Mouse (Mus musculus) gastrocnemius, adult 8-10 months (tissue): ENCODE data around the gene Kif26b. TPM values are rescaled to one million over a fixed set of nuclear protein-coding genes. Genes with fewer than 3 reads are reported as not detected.

ENCODE experiments used
- DNase-seq, 2 experiments: peaks; one replicate each; pipeline ENCODE4 v3.0.0; 2022; ENCODE audit warnings: low spot score in 2 of 2
- total RNA-seq, 4 experiments: library from RNA; stranded (reverse); gene quantifications; 2 replicates each; pipeline ENCODE4 v1.2.4; 2022

Gene Kif26b
- total RNA-seq, 4 experiments from 2014 or later: 2.3 to 4.9 (median 2.6) TPM

DNA sequence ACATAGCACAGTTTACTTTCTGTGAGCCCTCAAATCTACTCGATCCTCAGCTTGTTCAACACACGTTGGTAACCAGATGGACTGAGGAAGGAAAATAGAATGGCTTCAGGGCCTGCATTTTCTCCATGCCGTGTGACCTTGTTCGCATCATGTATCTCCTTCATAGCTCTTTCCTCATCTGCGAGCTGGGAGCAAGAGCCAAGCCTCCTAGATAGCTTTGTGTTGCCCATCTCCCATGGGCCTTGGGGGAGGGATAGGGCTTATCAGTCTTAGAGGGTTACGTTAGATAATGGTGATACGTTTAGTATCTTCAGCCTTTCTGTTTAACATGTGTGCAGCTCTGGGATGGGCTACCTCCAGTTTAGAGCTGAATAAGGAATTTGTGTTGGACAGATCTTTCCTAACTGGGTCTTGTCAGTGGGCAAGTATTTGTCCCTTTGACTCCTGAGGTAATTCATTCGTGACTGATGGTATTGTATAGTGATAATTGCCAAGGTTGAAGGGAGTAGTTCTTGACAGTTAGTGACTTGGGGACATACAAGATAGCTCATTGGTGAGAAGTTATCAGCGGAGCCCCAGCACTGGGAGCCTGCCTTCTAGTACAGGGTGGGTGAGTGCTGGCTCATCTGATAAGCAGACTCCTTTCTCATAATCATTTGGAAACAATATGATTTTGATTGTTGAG is 183.4 kb downstream of the Kif26b start:
- DNase-seq: no peak

DNA sequence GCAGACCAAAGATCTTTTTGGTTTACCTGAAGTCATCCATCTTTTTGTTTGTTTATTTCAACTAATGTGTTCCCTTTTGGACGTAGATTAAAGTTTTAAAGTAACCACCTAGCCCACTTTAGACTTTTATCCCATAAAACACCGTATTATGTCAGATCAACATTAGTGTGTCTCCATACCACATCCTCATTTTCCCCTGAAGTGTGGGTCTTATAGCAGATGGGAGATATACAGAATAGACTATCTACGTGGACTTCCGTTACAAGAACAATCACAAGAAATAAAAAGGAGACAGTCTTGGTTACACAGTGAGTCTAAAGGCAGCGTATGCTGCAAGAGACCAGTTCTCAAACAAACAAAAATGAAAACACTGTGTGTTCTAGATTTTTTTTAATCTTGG is 185.3 kb downstream of the Kif26b start:
- no peak for DNase-seq

DNA sequence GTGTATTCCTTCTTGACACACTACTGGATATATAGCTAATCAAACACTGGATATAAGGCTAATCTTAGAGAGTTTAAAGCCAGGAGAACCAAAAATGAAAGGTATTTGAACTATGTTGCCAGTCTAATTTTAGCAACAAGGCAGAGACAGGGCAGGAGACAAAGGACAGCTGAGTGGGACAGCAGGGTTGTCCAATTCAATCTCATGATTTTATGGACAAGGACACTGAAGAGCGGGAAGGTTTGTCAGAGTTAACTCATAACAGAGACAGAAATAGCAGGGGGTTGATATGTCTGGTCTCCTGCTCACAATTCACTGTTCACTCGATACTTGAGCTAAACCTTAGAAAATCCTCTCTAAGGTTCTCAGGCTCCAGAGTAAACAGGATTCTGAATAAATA is 187.5 kb downstream of the Kif26b start:
- DNase-seq: no peak

DNA sequence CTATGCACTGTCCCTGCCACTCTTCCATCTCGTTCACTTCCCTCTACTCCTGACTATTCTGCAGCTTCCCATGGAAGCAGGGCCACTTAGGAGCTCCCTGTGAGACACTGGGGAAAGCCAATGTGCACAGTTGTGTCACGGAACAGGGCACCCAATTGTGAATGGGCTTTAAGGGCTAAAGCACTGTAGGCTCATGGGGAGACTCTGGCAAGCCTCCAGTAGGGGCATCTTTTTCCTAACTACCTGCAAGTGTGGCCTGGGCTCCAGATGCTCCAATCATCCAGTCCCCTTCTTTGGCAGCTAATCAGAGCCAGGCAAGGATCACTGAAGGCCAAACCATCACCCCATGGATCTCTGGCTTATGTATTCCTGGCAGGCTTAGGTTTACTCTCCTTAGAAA is 191.9 kb downstream of the Kif26b start:
- DNase-seq: no peak

DNA sequence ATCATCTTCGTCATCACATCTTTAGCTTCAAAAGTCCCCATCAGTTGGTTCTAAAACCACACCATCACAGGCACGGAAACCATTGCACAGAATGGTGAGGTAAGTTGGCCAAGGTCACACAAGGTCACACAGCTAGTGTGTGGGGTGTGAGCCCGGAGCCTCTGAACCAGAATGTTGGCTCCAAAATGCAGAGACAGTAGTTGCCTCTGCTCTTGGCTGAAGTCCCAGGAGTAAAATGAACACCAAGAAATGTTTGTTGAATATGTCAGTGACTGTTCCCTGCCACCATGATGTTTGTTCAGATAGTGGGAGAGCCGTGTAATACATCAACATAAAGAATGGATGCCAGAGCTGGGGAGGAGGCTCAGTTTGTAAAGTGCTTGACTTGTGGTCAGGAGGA is 193.9 kb downstream of the Kif26b start:
- no peak for DNase-seq

DNA sequence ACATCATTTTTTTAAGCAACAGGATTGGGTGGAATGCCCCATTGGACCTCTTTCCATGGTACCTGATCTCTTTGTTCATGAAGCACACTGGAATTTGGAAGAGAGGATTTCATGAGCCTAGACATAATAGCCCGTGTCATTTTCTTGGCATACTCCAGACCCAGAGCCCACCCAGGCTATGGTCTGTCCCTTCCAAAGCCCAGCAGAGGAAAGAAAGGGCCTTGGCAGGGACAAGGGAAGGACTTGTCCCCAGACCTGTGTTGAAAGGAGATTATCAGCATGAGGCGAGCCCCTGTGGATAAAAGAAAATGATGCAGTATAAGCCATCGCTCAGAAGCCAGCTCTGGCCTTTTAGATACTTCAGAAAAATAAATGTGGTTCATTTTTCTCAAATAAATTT is 196.6 kb downstream of the Kif26b start:
- no peak for DNase-seq

DNA sequence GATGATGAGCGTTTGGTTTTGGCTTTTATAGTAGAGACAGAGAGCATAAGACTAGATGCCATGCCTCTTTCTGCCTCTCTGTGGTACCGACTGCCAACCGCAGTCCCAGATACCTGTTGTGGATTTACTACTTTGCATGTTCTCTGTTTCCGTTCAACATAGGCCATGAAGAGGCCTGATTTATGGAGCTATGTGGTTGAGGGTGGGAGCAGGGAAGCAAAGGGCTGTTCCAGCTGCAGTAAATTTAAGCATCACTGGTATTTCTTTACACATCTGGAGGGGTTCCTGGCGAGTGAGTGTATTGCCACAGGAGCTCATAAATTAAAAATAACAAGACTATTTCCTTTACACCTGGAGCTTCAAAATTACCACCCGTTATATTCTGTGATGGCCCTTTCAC is 199.3 kb downstream of the Kif26b start:
- DNase-seq: no peak

DNA sequence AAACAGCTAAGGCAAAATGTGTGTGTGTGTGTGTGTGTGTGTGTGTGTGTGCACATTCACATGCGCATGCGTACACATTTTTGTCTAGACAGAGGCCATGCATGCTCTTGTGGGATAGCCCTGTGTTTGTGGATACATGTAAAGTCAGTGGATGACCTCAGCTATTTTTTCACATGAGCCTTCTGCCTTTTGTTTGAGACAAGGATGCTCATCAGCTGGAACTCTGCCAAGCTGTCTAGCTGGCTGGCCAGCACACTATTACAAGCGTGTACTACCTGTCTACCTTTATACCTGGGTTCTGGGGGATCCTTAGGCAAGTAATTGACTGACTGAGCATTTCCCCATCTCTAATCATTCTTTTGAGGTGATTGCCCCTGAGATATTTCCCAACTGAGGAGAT is 201.3 kb downstream of the Kif26b start:
- DNase-seq: no peak

DNA sequence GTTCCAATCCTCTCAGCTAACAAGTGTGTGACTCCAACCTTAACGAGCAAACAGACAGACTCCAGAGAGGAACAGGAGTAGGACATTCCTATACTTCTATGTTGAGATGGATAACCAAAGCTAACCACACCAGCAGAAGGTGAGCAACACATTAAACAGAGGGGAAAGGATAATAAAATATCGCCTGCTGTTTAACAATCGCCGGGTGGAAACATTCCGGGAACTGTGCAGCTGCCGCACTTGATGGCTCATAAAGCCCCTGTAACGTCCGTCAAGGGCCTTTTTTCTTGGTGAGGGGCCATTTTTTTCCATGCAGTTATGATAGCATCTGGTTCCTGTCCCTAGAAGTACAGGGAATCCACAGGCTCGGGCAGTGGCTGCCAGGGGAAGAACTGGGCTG is 204.1 kb downstream of the Kif26b start:
- DNase-seq: no peak

DNA sequence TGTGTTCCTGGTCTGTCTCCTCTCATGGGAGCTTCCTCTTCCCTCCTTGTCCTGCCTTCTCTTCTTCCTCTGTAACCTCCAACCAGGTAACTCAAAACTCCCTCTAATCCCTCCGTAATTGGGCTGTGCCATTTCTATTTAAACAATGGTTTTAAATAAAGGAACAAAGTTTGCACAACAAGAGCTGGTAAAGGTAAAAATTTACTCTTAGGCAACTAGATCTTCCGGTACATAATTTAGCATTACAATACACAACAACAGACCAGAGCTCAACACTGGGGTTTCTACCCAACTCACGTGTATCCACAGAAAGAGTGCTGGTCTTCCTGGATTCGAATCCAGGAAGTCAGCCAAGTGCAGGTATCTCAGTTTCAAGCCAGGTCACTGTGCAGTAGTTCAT is 205.7 kb downstream of the Kif26b start:
- DNase-seq: no peak

DNA sequence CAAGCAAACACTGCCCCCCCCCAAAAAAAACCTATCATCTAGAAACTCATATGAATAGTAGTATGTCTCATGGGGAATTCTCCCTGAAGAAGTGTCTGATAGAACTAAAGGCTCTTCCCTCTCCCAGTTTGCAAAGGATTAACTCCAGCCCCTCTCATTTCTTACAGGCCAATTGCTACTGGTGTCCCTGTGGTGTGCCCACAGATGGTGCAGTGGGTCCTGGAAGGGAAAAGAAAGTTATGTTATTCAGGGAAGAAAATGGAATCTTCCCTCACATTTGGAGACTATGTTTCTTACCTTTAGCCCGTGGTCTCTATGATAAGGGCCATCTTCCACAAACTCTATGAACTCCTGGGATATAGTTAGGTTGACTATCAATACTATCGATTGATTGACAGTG is 208.0 kb downstream of the Kif26b start:
- no peak for DNase-seq

DNA sequence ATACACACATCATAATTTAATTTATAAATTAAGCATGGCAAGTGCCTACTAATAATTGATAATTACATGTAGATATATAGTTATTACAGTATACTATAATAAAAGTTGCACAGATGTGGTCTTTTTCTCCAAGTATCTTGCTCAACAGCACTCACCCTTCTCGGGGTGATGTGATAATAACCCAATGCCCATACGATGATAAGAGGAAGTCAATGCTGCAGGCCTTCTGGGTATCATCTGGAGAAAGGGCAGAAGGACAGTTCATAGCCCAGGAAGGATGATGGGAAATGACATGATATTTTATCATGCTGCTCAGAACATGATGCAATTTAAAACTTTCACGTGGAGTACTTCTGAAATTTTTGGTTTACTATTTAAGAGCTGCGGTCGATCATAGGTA is 214.9 kb downstream of the Kif26b start:
- DNase-seq: no peak

DNA sequence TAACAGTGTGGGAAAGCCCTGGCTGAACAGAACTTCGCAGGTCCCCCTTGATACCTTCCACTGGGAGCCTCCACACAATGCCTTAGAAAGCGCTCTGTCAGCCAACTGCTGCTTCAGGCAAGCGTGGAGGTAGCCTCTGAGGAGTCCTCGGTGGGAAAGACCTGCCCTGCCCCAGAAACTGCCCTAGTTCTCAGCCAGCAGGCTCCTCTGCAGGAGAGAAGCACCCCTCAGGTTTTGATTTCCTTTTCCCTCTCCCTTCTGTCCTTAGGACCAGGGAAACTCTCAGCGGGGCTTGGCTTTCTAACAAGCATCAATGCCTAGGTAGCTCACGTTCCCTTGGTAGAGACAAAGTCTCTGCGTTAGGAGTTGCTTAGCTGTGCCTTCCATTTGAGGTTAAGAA is 215.6 kb downstream of the Kif26b start:
- DNase-seq: no peak

DNA sequence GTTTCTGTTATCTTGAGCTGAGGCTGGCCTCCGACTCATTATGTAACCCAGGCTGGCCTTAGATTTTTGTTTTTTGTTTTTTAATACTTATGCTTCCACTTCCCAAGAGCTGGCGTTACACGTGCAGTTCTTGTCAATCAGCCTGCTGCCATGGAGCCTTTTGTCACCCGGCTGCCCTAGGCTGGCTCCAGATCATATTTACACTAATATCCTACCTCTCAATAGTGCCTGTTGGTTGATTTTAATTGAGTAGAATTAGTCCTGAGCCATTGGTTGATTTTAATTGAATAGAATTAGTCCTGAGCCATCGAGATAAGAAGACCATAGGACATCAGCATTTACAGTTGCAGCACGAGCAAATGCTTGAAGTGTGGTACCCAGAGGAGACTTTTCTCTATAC is 216.0 kb downstream of the Kif26b start:
- DNase-seq: no peak

DNA sequence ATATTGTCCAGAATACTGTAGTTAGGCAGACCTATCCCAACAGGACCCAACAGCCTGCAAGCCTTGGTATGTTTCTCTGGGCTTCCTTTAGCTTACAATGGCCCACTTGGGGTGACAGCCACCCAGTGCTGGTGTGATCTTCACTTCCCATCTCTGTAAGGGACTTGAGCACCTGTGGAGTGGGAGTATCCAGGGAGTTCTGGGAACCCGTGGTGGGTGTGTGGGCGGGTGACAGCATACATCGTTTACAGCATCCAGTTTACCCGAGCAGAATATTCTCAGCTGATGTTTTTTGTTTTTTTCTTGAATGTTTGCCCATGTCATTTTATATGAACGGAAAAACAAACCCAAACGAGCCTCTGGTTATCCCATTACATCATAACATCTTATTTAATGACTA is 216.5 kb downstream of the Kif26b start:
- DNase-seq: no peak

DNA sequence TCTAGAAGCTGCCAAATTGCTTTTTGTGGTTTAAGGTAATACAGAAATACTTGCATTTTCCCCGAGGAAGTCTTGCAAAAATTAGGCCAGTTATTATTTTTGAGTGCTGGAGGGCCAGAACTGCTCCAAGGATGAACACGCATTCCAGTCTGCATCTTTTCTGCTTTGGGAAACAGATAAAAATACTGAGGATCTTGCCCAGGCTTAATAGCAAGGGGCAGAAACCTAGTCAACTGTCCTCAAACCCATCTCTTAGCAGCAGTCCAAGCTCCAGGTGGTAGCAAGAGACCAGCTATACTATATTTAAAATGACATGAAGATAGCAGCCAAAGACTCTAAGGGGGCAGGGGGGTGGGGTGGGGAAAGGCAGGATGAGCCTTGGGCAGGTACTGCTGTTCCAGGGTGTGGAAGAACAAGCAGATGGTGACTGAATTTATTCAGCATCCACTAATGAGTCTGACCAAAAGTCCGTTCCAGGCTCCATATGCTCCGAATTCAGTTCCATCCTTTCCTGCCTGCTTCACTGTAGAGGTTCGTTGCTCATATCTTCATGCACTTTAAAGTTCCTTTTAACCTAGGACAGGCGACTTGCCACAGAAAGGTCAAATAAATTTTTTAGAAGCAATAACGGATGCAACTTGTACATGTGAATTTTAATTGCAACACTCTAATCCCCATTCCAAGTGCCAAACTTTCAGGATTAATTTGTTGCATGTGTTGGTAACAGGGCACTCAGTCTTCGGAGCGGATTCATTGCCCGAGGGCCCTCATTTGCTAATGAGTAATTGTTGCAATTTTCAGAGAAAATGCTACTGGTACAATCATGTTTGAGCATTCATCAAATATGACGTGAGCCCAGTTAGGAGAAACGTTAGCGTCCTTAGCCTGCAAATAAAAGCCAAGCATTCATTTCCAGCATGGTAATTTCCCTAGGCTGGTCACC is 218.6 kb downstream of the Kif26b start:
- no peak for DNase-seq

DNA sequence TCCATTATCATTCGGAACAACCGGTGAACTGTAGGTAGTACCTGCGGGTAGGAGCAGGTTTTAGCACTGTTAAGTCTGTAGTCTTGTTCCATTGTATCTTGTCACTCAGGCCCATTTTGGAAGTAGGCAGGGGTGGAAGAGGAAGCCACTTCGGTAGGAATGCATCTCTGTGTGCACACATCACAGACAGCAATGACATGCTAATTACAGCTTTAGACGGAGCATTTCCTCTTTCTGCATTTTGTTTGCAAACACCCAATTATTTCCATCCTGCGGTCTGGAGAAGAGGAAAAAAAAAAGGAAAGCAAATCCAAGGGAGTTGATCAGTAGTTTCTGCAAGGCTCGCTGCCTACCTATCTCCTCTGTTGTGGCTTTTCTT is 219.3 kb downstream of the Kif26b start:
- no peak for DNase-seq

DNA sequence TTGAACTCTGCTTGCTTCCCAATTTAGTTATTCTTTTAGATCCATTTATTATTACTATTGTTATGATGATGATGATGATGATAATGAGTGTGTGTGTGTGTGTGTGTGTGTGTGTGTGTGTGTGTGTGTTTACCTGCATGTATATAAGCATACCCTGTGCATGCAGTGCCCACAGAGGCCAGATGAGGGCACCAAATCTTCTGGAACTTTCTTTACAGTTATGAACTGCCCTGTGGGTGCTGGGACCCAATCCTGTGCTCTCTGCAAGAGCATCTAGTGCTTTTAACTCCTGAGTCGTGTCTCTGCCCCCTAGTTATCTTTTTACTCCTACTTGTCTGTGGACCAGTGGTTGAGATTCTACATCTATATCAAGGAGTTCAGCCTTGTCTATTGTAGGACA is 219.7 kb downstream of the Kif26b start:
- DNase-seq: no peak

DNA sequence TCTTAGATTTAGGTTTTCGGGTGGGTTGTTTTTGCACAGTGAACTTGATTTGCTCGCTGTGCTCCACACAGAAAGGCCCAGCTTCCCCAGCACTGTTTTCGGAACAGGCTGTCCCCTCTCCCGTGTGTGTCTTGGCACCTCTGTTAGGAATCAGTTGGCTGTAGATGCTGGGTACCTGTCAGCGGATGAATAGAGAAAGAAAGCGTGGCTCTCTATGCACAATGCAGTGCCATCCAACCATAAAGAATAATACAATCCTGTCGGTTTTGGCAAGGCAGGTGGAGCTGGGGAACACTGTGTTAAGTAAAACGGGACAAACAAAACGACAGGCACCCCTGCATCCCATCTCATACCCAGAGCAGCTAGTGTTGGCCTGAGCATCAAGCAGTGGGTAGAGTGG is 220.9 kb downstream of the Kif26b start:
- no peak for DNase-seq

DNA sequence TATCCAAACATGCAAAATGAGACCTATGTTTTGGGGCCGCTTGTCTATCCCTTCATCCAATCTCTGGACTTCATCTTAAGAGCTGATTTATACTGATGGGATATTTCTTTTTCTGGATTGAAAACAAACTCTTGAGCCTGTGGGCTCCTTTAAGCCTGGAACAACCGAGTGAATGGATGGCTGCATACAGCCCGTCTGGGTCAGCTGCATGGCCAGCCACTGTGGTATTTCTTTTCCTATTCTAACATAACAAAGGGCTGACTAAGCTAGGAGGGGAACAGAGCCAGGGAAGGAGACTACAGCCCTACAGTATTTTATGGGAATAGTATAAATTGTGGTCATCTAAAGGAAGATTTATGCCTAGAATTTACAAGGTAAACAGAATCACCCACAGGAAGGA is 229.5 kb downstream of the Kif26b start:
- DNase-seq: no peak

DNA sequence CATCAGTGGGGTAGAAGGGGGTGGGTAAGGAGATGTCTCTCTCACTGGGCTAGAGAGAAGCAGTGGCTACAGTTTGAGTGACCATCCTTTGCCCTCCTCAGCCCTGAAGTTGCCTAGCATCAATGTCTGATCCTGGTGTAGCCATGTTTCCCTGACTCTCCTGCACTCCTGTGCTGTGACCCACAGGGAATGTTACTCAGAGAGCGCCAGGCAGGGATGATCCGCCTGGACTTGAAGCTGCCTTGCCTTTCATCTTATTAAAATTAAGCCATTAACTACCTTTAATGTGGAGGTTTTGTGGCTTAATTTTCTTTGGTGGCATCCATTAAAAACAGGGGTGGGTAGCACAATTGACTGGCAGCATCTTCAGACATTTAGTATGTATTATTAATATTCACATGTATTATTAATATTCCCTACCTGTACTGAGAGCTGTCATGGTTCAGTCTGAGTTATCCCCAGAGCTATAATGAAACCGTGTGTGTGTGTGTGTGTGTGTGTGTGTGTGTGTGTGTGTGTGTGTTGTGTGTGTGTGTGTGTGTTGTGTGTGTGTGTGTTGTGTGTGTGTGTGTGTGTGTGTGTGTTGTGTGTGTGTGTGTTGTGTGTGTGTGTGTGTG is 233.3 kb downstream of the Kif26b start:
- DNase-seq: no peak

DNA sequence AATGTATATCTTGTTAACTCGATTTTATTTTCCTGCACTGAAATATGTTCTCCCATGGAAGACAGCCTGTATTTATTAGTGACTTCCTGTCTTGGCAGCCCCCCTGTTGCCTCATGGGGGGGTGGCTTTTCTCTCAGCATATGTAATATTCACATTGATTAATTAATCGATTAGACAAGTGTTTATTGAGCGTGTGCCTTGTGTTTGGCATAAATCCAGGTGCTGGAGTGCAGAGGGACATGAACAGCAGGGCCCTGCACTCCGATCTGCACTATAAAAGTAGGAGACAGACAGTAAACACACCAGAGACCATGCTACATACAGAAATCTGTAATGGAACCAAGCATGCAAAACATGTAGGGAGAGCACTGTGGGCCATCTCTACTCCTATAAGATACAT is 236.0 kb downstream of the Kif26b start:
- no peak for DNase-seq

DNA sequence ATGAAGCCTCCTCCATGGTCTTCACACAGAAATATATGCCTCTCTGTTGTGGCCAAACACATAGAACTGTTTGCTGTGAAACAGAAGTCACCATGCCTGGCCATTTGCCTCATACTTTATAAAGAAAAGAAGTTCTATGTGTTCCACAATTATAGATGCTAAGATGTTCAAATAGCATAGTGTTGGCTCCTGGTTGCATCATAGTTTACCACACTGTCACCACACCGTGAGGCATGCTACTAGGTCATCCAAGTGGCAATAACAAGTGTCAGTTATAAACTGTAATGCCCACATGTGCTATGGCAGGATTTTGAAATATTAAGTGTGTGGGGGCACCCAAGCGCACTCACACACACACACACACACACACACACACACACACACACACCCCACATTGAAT is 236.7 kb downstream of the Kif26b start:
- no peak for DNase-seq
